Mouse (Mus musculus) kidney, adult 2 months (tissue): Measurements from ENCODE around the gene Rhoc. TPM values are rescaled to one million over a fixed set of nuclear protein-coding genes. Genes with fewer than 3 reads are reported as not detected.
A peak's percentile ranks its signal among the peaks of the same experiment; 100 is the strongest.

Experiments used
- DNase-seq: peaks from one replicate; pipeline ENCODE4 v3.0.0; 2021
- H3K27ac ChIP-seq: fragments of 200-500 bp; 2 replicates; pipeline ENCODE4 v1.5.1; 2012; ENCODE audit warnings: low read depth, low read length, control low read depth, inconsistent platforms; ENCODE audit not compliant: insufficient read depth
- H3K27me3 ChIP-seq: fragments of 200-500 bp; replicated peaks from 2 replicates; pipeline ENCODE4 v1.6.1; 2012; ENCODE audit warnings: mild to moderate bottlenecking, moderate library complexity, low read length, inconsistent platforms; ENCODE audit not compliant: control insufficient read depth, insufficient read depth
- H3K36me3 ChIP-seq: fragments of 200-500 bp; 2 replicates; pipeline ENCODE4 v1.6.1; 2012; ENCODE audit warnings: mild to moderate bottlenecking, moderate library complexity, low read length, inconsistent platforms; ENCODE audit not compliant: control insufficient read depth, insufficient read depth
- H3K4me1 ChIP-seq: fragments of 200-500 bp; 2 replicates; pipeline ENCODE4 v1.6.1; 2011; ENCODE audit warnings: low read length; ENCODE audit not compliant: control insufficient read depth, insufficient read depth
- H3K4me3 ChIP-seq: fragments of 200-500 bp; 2 replicates; pipeline ENCODE4 v1.5.1; 2011; ENCODE audit warnings: mild to moderate bottlenecking, low read depth, low read length, control low read depth; ENCODE audit not compliant: insufficient read depth
- CTCF ChIP-seq: fragments of 200-500 bp; conservative IDR thresholded peaks from 2 replicates; pipeline ENCODE4 v1.5.1; 2011; ENCODE audit warnings: low read depth, mild to moderate bottlenecking, control low read depth, low read length, moderate library complexity, mixed read lengths; ENCODE audit not compliant: insufficient read depth, insufficient read length
- POLR2A ChIP-seq: fragments of 200-500 bp; IDR thresholded peaks from one replicate; pipeline ENCODE4 v1.6.1; 2011; ENCODE audit warnings: low read depth, low read length, control low read depth
- WGBS: fragments of 180-500 bp; shearing (Covaris S2); methylation state at CpG from one replicate; pipeline ENCODE4 v1.1.7; 2018; 5-methylcytosine and 5-hydroxymethylcytosine counted together
- polyA plus RNA-seq: library from polyadenylated mRNA; depleted of rRNA; stranded (reverse); fragments of >200 nt; gene quantifications from 2 replicates; pipeline ENCODE4 v1.2.3, GENCODE M21; 2012

The Rhoc gene
- polyA plus RNA-seq, 1 experiment: 87.2 TPM

DNA sequence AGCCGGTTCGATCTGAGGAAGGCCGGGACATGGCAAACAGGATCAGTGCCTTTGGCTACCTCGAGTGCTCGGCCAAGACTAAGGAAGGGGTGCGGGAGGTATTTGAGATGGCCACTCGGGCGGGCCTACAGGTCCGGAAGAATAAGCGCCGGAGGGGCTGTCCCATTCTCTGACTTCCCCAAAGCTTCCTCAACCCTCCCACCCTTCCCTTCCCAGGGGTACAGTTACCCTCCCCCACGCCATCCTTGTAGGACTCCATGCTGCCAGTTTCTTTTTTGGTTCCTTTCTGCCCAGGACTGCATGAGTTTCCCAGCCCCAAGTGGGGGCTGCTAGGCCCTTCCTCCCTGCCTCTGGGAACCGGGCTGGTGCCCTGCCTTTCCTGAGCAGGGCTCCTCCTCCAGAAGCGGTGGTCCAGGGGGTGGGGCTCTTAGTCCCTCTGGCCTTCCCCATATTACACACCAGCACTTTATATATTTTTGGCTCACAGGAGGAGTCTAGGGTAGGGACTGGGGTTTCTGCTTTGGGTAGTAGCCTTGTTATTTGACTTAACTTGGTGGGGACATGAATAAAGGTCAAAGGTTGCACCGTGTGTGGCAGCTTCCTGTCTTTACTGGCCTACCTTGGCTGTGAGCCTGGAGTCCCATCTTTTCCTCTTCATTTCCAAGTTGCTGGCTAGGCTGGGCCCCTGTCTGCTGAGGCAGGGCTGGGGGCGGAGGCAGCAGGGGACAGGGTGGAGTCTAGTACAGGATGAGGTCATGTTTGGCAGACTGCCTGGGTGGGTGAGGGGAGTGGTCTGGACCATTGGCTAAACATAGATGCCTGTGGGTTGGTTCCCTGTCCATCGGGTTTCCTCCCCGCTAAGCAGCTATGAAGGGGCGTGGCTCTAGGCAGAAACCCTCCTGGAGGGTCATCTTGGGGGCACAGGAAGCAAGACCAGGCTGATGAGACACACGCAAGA, 6.0 kb downstream of the Rhoc start:
- Histone ChIP-seq H3K27ac (peak overlapping the region; percentile 34), H3K36me3 (no peaks in the 10 kb centered on the region), H3K27me3 (no peaks in the 10 kb centered on the region), H3K4me1 (peaks cover 31% of the 10 kb centered on the region; the same call in 1 of the 2 replicates), H3K4me3 (no peak overlapping the region)
- TF ChIP-seq POLR2A: no peak
- TF ChIP-seq CTCF: no peak
- WGBS: 41% methylated on average over 20 of the region's 20 CpGs
- DNase-seq: peak; percentile 98

DNA sequence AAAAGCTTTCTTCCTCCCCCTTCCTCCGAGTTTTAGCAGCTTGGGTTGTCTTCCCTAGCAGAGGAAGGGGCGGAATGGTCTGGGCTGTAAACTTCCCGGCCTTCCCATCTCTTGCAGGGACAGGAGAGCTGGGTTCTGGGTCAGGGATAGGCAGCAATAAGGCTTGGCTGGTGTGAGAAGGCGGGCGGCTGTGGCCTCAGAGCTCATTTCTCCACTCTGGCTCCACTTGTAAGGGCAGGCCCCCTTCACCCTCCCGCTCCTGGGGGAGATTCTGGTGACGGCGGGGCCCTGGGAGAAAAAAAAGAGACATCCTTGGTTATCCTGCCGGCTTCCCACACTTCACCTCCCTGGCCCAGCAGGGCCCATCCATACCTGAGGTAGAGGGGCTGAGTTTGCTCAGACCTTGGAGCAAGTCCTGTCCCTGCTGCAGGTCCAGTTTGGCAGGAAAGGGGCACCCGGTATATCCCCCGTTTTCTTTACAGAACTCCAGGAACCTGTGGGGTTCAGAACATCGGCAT, 6.8 kb downstream of the Rhoc start:
- H3K27me3 ChIP-seq: no peaks in the 10 kb centered on the region
- H3K4me3 ChIP-seq: no peak overlapping the region
- no peak for DNase-seq
- 0 out of 2 replicates have a peak overlapping the region, but pooled peaks have one; percentile 7 for H3K27ac ChIP-seq
- no peaks in the 10 kb centered on the region for H3K36me3 ChIP-seq
- peaks cover 29% of the 10 kb centered on the region; the same call in 1 of the 2 replicates for H3K4me1 ChIP-seq
- WGBS: 55% methylated on average over 12 of the region's 12 CpGs
- no peak for TF ChIP-seq POLR2A
- no peak for TF ChIP-seq CTCF

DNA sequence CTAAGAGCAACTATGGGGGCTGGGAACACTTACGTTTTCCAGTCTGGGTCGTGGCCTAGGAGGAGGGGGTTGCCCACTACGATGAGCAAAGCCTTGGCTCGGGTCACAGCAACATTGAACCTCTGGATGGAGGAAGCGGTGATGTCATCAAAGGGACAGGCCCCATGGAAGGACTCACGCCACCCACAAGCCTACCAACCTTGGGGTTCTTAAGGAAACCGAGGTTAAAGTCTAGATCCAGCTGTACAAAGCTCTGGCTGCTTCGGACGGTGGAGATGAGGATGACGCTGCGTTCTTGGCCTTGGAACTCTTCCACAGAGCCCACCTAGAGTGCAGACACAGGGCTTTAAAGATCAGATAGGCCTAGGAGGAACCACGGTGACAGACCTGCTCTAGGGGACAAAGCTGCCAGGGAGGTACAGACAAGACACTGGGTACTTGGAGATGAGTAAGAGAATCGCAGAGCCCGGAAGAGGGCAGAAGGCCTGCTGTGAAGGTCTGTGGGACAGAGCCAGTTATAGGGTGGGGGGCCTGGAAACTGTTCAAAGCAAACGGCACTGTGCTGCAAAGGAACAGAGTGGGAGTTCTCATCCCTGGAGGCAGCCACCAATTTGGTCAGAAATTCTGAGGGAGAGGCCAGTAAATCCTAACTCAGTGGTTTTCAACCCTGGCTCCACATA, 7.6 kb downstream of the Rhoc start:
- Histone ChIP-seq H3K36me3 (no peaks in the 10 kb centered on the region), H3K27me3 (no peaks in the 10 kb centered on the region), H3K4me3 (no peak overlapping the region), H3K27ac (peak overlapping the region; percentile 43; the same call in 1 of the 2 replicates), H3K4me1 (peaks cover 22% of the 10 kb centered on the region; the same call in 1 of the 2 replicates)
- 51% methylated on average over 15 of the region's 15 CpGs for WGBS
- TF ChIP-seq CTCF (no peak), POLR2A (no peak)
- DNase-seq: peak; percentile 26

DNA sequence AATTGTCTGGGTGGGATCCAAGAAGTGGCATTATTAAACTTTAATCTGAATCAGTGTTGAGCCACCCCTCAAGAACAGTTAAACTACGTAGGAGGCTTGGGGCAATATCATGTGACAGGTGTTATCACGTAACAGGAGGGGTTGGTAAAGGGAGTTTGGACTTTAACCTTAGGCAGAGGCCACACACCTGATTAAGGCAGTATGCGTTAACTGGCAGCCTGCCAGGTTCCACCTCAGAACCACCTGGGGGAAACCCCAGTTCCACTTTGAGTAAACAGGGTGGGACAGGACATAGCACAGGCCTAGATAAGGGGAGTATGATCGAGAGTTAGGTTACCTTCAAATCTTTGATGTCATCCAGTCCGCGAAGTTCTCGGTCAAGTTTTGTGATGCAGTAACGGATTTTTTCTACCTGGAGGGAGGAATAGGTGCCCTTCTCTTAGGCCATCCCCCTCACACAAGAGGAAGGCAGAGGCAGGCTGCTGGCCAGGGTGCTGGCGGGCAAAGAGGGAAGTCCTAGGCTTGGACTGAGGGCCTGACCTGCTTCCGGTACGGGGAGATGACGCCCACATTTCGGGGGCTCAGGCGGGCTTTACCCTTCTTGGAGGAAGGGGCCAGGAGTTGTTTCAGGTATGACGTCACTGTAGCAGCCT, 8.4 kb downstream of the Rhoc start:
- H3K27me3 ChIP-seq: no peaks in the 10 kb centered on the region
- H3K27ac ChIP-seq: no peak overlapping the region
- H3K36me3 ChIP-seq: no peaks in the 10 kb centered on the region
- WGBS: 66% methylated on average over 15 of the region's 15 CpGs
- no peak for TF ChIP-seq CTCF
- no peak for TF ChIP-seq POLR2A
- H3K4me3 ChIP-seq: no peak overlapping the region
- H3K4me1 ChIP-seq: peaks cover 19% of the 10 kb centered on the region; the same call in 1 of the 2 replicates
- DNase-seq: peak; percentile 80

DNA sequence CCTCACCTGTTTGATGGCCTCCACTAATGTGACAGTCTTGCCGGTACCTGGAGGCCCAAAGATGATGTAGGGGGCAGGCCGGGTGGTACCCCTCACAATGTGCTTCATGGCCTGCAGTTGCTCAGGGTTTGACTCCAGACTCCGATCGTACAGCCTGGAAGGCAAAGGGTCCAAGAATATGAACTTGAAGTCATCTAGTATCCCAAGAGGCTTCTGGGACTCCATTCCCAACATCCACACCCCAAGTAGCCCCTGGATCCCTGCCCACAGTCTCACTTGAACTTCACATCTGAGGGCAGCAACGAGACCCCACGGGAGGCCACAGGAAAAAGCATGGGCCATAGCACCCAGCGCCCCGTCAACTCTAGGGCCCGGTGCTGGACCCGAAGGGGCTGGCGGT, 12.5 kb downstream of the Rhoc start:
- H3K4me1 ChIP-seq: peaks cover 9% of the 10 kb centered on the region; the same call in 1 of the 2 replicates
- no peak overlapping the region for H3K27ac ChIP-seq
- H3K27me3 ChIP-seq: no peaks in the 10 kb centered on the region
- no peak overlapping the region for H3K4me3 ChIP-seq
- no peak for DNase-seq
- 92% methylated on average over 11 of the region's 11 CpGs for WGBS
- TF ChIP-seq POLR2A (no peak), CTCF (no peak)
- H3K36me3 ChIP-seq: no peaks in the 10 kb centered on the region

DNA sequence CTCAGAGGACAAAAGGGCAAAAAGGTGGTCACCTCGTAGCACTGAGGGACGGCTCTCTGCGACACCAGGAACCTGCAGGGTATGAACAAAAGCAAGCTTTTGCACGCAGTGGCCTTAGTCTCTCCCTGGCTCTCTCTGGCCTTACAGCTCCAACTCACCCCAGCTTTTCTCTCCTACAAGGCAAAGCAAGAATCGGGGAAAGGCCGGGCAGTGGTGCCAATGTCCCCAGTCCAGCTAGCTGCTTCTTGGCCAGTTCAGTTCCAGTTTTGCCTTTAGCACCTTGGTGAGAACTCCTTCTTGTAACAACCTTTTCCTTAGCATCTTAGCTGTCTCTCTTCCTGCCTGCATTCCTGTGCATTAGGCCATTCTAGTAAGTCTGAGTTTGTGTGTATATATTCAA, 13.3 kb downstream of the Rhoc start:
- H3K27ac ChIP-seq: no peak overlapping the region
- H3K4me3 ChIP-seq: no peak overlapping the region

More for the DNA sequence above, 13.3 kb downstream of the Rhoc start:
- no peak for DNase-seq
- Histone ChIP-seq H3K4me1 (0 out of 2 replicates have a peak, but pooled peaks cover 3% of the 10 kb centered on the region), H3K27me3 (no peaks in the 10 kb centered on the region), H3K36me3 (no peaks in the 10 kb centered on the region)
- TF ChIP-seq POLR2A (no peak), CTCF (no peak)
- 90% methylated on average over 6 of the region's 6 CpGs for WGBS
